Mouse (Mus musculus) neural tube, embryonic 13.5 days (tissue): ENCODE measurements around the gene Dlg5. TPM values are rescaled to one million over a fixed set of nuclear protein-coding genes. Genes with fewer than 3 reads are reported as not detected.

Source experiments
- ATAC-seq: fragments of 200-750 bp; cut with Nextera tagmentation; 2 replicates; pipeline ENCODE4 v1.8.0; 2017; ENCODE audit warnings: low read depth, mild to moderate bottlenecking, moderate TSS enrichment, moderate library complexity
- H3K27ac ChIP-seq: fragments of 300-500 bp; sonication (generic); replicated peaks from 2 replicates; pipeline ENCODE4 v1.5.1; 2015; ENCODE audit warnings: moderate library complexity, mild to moderate bottlenecking, inconsistent platforms
- H3K27me3 ChIP-seq: fragments of 300-500 bp; sonication (generic); 2 replicates; pipeline ENCODE4 v1.6.1; 2015; ENCODE audit warnings: mild to moderate bottlenecking, inconsistent platforms
- H3K36me3 ChIP-seq: fragments of 300-500 bp; sonication (generic); 2 replicates; pipeline ENCODE4 v1.6.1; 2015; ENCODE audit warnings: mild to moderate bottlenecking, inconsistent platforms
- H3K4me1 ChIP-seq: fragments of 300-500 bp; sonication (generic); replicated peaks from 2 replicates; pipeline ENCODE4 v1.6.1; 2015; ENCODE audit warnings: inconsistent platforms
- H3K4me2 ChIP-seq: fragments of 300-500 bp; sonication (generic); 2 replicates; pipeline ENCODE4 v1.6.1; 2015; ENCODE audit warnings: inconsistent platforms, mild to moderate bottlenecking, moderate library complexity
- H3K4me3 ChIP-seq: fragments of 300-500 bp; sonication (generic); 2 replicates; pipeline ENCODE4 v1.5.1; 2015; ENCODE audit warnings: mild to moderate bottlenecking, inconsistent platforms
- H3K9ac ChIP-seq: fragments of 300-500 bp; sonication (generic); 2 replicates; pipeline ENCODE4 v1.6.1; 2015; ENCODE audit warnings: moderate library complexity, mild to moderate bottlenecking, inconsistent platforms
- H3K9me3 ChIP-seq: fragments of 300-500 bp; sonication (generic); 2 replicates; pipeline ENCODE4 v1.6.1; 2016; ENCODE audit warnings: inconsistent platforms
- WGBS: fragments of 180-500 bp; shearing (Covaris S2); methylation state at CpG from one replicate; pipeline ENCODE4 v1.1.7; 2015; 5-methylcytosine and 5-hydroxymethylcytosine counted together
- polyA plus RNA-seq: library from polyadenylated mRNA; unstranded; fragments of >200 nt; fragmentation: Nextera tagmentation; extraction: Ambion mirVana; gene quantifications from 2 replicates; pipeline ENCODE4 v1.2.1, GENCODE M21; 2015

Gene Dlg5
- polyA plus RNA-seq, 1 experiment from 2014 or later = 19.1 TPM

DNA sequence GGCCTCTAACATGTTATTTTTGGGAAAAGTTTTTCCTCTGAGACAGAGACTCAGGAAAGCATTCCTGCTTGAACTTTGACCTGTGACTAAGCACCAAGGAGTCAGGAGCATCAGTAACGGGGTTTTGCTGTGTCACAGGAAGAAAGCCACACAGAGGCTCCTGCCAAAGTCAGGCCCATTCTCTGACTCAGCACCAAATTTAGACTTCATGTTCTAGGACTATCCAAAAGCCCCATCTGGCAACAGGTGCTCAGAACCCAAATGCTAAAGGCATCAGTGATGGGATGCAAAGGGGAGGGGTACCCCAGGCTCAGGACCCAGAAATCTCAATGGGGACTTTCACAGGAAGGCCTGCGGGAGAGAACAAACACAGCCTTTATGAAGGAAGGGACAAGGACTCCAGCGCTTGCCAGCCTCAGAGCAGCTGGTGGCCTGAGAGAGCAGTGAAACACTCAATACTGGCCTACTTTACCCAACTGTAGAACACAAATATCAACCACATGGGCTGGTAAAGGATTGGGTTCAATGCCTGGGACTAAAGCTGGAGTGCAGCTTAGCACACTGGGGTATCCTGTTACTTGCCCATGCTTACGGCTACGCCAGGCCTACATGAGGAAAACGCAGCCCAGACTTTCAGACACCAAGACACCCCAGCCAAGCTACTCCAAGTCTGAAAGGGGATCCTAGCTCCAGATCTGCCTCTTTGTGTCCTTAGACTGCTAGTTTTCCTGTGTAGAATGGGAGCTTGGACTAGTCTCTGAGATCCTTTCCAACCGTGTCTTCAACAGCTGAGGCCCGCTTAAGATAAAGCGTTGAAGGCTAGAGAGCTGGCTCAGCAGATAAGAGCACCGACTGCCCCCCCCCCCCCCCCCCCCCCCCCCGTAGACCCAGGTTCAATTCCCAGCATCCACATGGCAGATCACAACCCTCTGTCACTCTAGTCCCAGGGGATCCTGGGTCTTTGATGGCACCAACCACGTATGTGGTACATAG is 12.8 kb downstream of the Dlg5 start:
- Histone ChIP-seq H3K9me3 (no peaks in the 10 kb centered on the region), H3K4me3 (no peak overlapping the region), H3K4me2 (no peak overlapping the region), H3K27ac (no peak overlapping the region), H3K27me3 (no peaks in the 10 kb centered on the region), H3K9ac (no peak overlapping the region), H3K36me3 (peaks cover 6% of the 10 kb centered on the region), H3K4me1 (peaks cover 22% of the 10 kb centered on the region)
- 74% methylated on average over 11 of the region's 12 CpGs for WGBS
- no peak for ATAC-seq

DNA sequence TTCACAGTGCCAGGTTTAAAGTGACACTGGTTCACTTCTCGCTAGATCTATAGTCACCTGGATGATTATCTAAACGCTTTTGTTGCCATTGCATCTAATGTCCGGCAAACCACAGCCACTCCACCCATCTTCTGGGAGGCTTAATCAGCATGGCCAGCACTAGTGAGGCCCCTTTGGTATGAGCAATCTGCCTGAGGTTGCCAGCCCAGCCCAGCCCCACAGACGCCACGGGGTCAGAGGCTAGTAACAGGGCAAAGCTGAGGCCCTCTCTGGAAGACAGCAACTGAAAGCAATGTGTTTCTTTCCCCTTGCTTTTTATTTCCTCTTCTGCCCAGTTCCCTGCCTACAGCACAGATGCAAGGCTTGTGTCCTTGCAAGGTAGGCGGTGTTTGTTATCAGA is 17.2 kb downstream of the Dlg5 start:
- Histone ChIP-seq H3K36me3 (no peaks in the 10 kb centered on the region), H3K4me3 (no peak overlapping the region), H3K27ac (no peak overlapping the region), H3K4me2 (no peak overlapping the region), H3K9ac (no peak overlapping the region), H3K4me1 (peaks cover 6% of the 10 kb centered on the region; the same call in 1 of the 2 replicates), H3K27me3 (no peaks in the 10 kb centered on the region), H3K9me3 (no peaks in the 10 kb centered on the region)
- 80% methylated on average over 6 of the region's 6 CpGs for WGBS
- no peak for ATAC-seq

- Histone ChIP-seq H3K4me3 (no peak overlapping the region), H3K36me3 (no peaks in the 10 kb centered on the region), H3K27me3 (no peaks in the 10 kb centered on the region), H3K9ac (no peak overlapping the region), H3K4me2 (no peak overlapping the region), H3K27ac (no peak overlapping the region), H3K4me1 (peaks cover 12% of the 10 kb centered on the region), H3K9me3 (no peaks in the 10 kb centered on the region)
- no peak for ATAC-seq
- 90% methylated on average over 8 of the region's 8 CpGs for WGBS
Measured at GRCm38 (mm10) chr14:24227015-24227414, 18.7 kb downstream of the Dlg5 start.

DNA sequence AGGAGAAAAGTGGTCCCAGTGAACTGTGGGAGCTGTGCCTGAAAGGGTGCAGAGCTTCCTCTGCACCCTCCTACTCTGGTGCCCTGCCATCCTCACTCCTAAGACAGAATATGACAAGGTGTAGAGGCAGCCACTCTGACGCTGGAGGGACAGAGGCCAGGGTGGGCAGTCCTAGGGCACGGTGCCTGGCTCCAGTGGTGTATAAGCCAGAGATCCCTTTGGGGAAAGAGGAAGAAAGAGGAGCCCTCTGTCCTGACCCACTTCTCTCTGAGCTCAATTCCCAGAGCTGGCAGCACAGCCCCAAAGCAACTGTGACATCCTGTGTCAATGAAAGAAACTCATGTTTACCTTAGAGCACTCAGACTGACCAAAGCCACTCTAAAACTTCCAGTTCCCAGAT is 19.4 kb downstream of the Dlg5 start:
- Histone ChIP-seq H3K36me3 (no peaks in the 10 kb centered on the region), H3K27ac (no peak overlapping the region), H3K27me3 (no peaks in the 10 kb centered on the region), H3K9ac (no peak overlapping the region), H3K4me1 (peaks cover 12% of the 10 kb centered on the region), H3K4me3 (no peak overlapping the region), H3K9me3 (no peaks in the 10 kb centered on the region), H3K4me2 (no peak overlapping the region)
- WGBS = 81% methylated on average over 2 of the region's 2 CpGs
- no peak for ATAC-seq

- no peak for ATAC-seq
- no peak overlapping the region for H3K9ac ChIP-seq
Measured at GRCm38 (mm10) chr14:24222759-24223158, 23.0 kb downstream of the Dlg5 start.

DNA sequence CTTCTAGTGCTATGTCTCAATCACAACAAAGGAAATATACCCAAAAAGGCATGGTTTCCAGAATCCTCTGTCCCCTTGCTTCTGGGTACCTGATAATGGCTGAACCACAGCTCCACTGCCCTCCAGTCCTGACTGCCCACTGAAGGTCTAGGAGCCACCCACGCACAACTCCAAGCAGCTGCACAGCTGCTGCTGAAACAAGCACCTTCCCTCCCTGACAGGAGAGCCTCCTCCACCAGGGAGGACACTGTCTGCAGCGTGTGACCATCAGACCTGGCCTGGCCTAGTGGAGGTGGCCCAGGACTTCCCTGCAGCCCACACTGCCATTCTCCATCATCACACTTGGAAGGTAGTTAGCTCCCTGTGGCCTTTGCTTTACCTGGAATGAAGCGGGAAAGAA is 23.4 kb downstream of the Dlg5 start:
- WGBS = 85% methylated on average over 3 of the region's 3 CpGs
- Histone ChIP-seq H3K36me3 (no peaks in the 10 kb centered on the region), H3K9ac (no peak overlapping the region), H3K9me3 (no peaks in the 10 kb centered on the region), H3K4me3 (no peak overlapping the region), H3K4me2 (no peak overlapping the region), H3K4me1 (peaks cover 39% of the 10 kb centered on the region), H3K27ac (no peak overlapping the region), H3K27me3 (no peaks in the 10 kb centered on the region)
- ATAC-seq = no peak

More at GRCm38 (mm10) chr14:24222759-24223158, 23.0 kb downstream of the Dlg5 start:
- no peaks in the 10 kb centered on the region for H3K36me3 ChIP-seq
- no peak overlapping the region for H3K4me3 ChIP-seq
- H3K27me3 ChIP-seq = no peaks in the 10 kb centered on the region
- 42% methylated on average over 3 of the region's 3 CpGs for WGBS
- H3K9me3 ChIP-seq = no peaks in the 10 kb centered on the region
- H3K4me2 ChIP-seq = no peak overlapping the region
- H3K4me1 ChIP-seq = peaks cover 34% of the 10 kb centered on the region
- H3K27ac ChIP-seq = no peak overlapping the region

DNA sequence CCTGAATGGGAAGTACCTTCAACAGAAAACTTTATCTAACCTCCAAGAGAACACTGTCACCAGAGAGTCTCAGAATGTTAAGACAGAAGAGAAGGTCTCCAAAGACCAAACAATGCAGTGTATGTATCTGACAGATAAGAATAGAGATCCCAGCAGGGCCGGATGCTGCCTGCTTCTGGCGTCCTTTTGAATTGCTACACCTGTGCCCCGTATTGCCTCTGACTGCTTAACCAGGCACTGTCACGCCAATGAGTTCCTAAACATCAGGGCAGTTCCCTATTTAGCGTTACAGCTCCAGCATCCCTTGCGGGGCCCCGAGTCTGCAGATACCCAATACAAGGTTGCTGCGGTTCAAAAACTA is 28.4 kb downstream of the Dlg5 start:
- peaks cover 74% of the 10 kb centered on the region for H3K4me1 ChIP-seq
- H3K4me2 ChIP-seq = no peak overlapping the region
- no peak for ATAC-seq
- no peaks in the 10 kb centered on the region for H3K36me3 ChIP-seq
- H3K9me3 ChIP-seq = no peaks in the 10 kb centered on the region
- no peaks in the 10 kb centered on the region for H3K27me3 ChIP-seq
- 67% methylated on average over 8 of the region's 8 CpGs for WGBS
- no peak overlapping the region for H3K4me3 ChIP-seq
- H3K27ac ChIP-seq = no peak overlapping the region
- H3K9ac ChIP-seq = no peak overlapping the region

DNA sequence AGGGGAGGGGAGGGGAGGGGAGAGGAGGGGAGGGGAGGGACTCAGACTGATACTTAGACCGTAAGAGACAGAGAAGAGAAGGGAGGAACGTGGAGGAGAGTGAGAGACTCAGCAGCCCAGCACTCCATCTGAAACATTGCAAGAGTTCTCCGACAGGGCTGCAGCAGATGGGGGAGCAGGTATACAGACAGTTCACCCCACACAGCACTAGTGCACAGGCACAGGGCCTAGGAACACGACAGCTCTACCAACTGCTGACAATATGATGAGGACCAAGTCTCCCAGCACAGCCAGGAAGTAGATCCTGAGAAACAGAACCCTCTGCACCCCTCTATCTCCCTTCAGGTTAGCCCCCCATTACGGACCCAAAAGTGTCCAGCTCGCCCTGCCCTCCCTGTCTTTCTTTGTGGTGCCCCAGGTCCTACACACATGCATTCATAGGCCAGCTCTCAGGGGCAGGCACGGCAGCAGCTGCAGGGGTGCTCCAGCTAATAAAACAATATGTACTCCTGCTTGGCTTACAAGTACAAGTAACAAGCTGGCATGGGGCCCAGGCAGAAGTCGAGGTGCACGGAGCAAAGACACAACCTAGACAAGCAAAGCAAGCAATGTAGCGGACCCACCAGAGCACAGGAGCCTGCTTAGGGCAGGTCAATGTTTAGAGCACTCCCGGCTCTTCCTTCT is 28.9 kb downstream of the Dlg5 start:
- Histone ChIP-seq H3K27me3 (no peaks in the 10 kb centered on the region), H3K4me1 (peaks cover 78% of the 10 kb centered on the region), H3K36me3 (no peaks in the 10 kb centered on the region), H3K27ac (no peak overlapping the region), H3K4me2 (no peak overlapping the region), H3K9me3 (no peaks in the 10 kb centered on the region), H3K9ac (no peak overlapping the region), H3K4me3 (no peak overlapping the region)
- ATAC-seq = no peak
- WGBS = 47% methylated on average over 11 of the region's 11 CpGs

DNA sequence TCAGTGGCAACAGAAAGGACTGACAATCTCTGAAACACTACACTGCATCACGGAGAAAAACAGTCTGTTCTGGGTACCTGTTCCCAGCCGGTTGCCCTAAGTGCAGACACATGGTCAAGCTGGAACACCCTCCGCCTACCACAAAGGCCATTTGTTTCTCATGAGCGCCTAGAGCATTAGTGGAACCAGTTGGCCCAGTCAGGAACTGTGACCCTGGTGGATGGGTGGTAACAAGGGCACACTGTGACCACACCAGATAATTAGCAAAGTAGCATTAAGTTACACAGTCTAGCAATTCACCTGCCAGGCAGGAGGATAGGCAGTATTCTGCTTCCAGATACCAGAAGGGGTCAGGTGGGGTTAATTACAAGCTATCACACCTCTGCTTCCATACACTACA is 29.7 kb downstream of the Dlg5 start:
- Histone ChIP-seq H3K36me3 (no peaks in the 10 kb centered on the region), H3K4me2 (no peak overlapping the region), H3K9me3 (no peaks in the 10 kb centered on the region), H3K27me3 (no peaks in the 10 kb centered on the region), H3K4me1 (peaks cover 80% of the 10 kb centered on the region), H3K27ac (no peak overlapping the region; the same call in 1 of the 2 replicates), H3K4me3 (no peak overlapping the region), H3K9ac (no peak overlapping the region)
- no peak for ATAC-seq
- 60% methylated on average over 4 of the region's 4 CpGs for WGBS

- Histone ChIP-seq H3K27ac (peak overlapping the region; percentile 49), H3K9ac (no peak overlapping the region), H3K36me3 (no peaks in the 10 kb centered on the region), H3K4me1 (peaks cover 78% of the 10 kb centered on the region), H3K4me2 (no peak overlapping the region), H3K27me3 (no peaks in the 10 kb centered on the region), H3K4me3 (no peak overlapping the region), H3K9me3 (no peaks in the 10 kb centered on the region)
- ATAC-seq = no peak
- WGBS = 58% methylated on average over 9 of the region's 9 CpGs
Measured at GRCm38 (mm10) chr14:24214436-24214835, 31.3 kb downstream of the Dlg5 start.

GRCm38 (mm10) chr14:24213336-24213735 is 32.4 kb downstream of the Dlg5 start:
- 43% methylated on average over 2 of the region's 2 CpGs for WGBS
- no peak overlapping the region for H3K4me3 ChIP-seq
- H3K27me3 ChIP-seq = no peaks in the 10 kb centered on the region
- H3K9me3 ChIP-seq = no peaks in the 10 kb centered on the region
- H3K4me1 ChIP-seq = peaks cover 69% of the 10 kb centered on the region
- no peak overlapping the region for H3K4me2 ChIP-seq
- no peak overlapping the region for H3K9ac ChIP-seq
- no peak for ATAC-seq
- peak overlapping the region; percentile 49; the same call in 1 of the 2 replicates for H3K27ac ChIP-seq
- H3K36me3 ChIP-seq = no peaks in the 10 kb centered on the region; the same call in 1 of the 2 replicates

GRCm38 (mm10) chr14:24212861-24213260 is 32.9 kb downstream of the Dlg5 start:
- WGBS = 53% methylated on average over 5 of the region's 5 CpGs
- H3K27ac ChIP-seq = no peak overlapping the region
- H3K27me3 ChIP-seq = no peaks in the 10 kb centered on the region
- no peak overlapping the region for H3K9ac ChIP-seq
- H3K4me3 ChIP-seq = no peak overlapping the region
- peaks cover 71% of the 10 kb centered on the region for H3K4me1 ChIP-seq
- no peak overlapping the region for H3K4me2 ChIP-seq
- H3K9me3 ChIP-seq = no peaks in the 10 kb centered on the region
- ATAC-seq = no peak
- no peaks in the 10 kb centered on the region; the same call in 1 of the 2 replicates for H3K36me3 ChIP-seq
